Mouse (Mus musculus) limb, embryonic 11.5 days (tissue): ENCODE measurements around the gene Igfn1. TPM values are rescaled to one million over a fixed set of nuclear protein-coding genes. Genes with fewer than 3 reads are reported as not detected.

Experiments
- ATAC-seq: fragments of 200-750 bp; cut with Nextera tagmentation; 2 replicates; pipeline ENCODE4 v1.8.0; 2017; ENCODE audit warnings: low read depth; ENCODE audit not compliant: insufficient number of reproducible peaks, low FRiP score, low TSS enrichment
- DNase-seq: peaks from one replicate; pipeline ENCODE4 v3.0.0-alpha.2; 2015; ENCODE audit warnings: low spot score
- H3K27ac ChIP-seq: fragments of 300-500 bp; sonication (generic); replicated peaks from 2 replicates; pipeline ENCODE4 v1.5.1; 2014; ENCODE audit warnings: low read depth, mild to moderate bottlenecking, low read length
- H3K27me3 ChIP-seq: fragments of 300-500 bp; sonication (generic); 2 replicates; pipeline ENCODE4 v1.6.1; 2014; ENCODE audit warnings: mild to moderate bottlenecking, low read length, mixed read lengths; ENCODE audit not compliant: control insufficient read depth, insufficient read depth
- H3K36me3 ChIP-seq: fragments of 300-500 bp; sonication (generic); 2 replicates; pipeline ENCODE4 v1.6.1; 2014; ENCODE audit warnings: mild to moderate bottlenecking, low read length, moderate library complexity, mixed read lengths; ENCODE audit not compliant: control insufficient read depth, insufficient read depth
- H3K4me1 ChIP-seq: fragments of 300-500 bp; sonication (generic); 2 replicates; pipeline ENCODE4 v1.6.1; 2014; ENCODE audit warnings: low read length, mixed read lengths; ENCODE audit not compliant: control insufficient read depth, insufficient read depth
- H3K4me2 ChIP-seq: fragments of 300-500 bp; sonication (generic); 2 replicates; pipeline ENCODE4 v1.6.1; 2014; ENCODE audit warnings: low read depth, mild to moderate bottlenecking, moderate library complexity; ENCODE audit not compliant: severe bottlenecking
- H3K4me3 ChIP-seq: fragments of 300-500 bp; sonication (generic); 2 replicates; pipeline ENCODE4 v1.5.1; 2014; ENCODE audit warnings: low read depth, low read length
- H3K9ac ChIP-seq: fragments of 300-500 bp; sonication (generic); 2 replicates; pipeline ENCODE4 v1.6.1; 2014; ENCODE audit warnings: mild to moderate bottlenecking, low read length
- H3K9me3 ChIP-seq: fragments of 300-500 bp; sonication (generic); 2 replicates; pipeline ENCODE4 v1.6.1; 2016; ENCODE audit warnings: low read length; ENCODE audit not compliant: control insufficient read depth
- WGBS: fragments of 180-500 bp; shearing (Covaris S2); extraction: QIAGEN DNeasy Blood & Tissue Kit; methylation state at CpG from one replicate; pipeline ENCODE4 v1.1.7; 2014; 5-methylcytosine and 5-hydroxymethylcytosine counted together
- polyA plus RNA-seq: library from polyadenylated mRNA; unstranded; fragments of >200 nt; fragmentation: Nextera tagmentation; extraction: Ambion mirVana; gene quantifications from 2 replicates; pipeline ENCODE4 v1.2.1, GENCODE M21; 2014

Igfn1 gene
- polyA plus RNA-seq, 1 experiment from 2014 or later, result 0.13 TPM

DNA sequence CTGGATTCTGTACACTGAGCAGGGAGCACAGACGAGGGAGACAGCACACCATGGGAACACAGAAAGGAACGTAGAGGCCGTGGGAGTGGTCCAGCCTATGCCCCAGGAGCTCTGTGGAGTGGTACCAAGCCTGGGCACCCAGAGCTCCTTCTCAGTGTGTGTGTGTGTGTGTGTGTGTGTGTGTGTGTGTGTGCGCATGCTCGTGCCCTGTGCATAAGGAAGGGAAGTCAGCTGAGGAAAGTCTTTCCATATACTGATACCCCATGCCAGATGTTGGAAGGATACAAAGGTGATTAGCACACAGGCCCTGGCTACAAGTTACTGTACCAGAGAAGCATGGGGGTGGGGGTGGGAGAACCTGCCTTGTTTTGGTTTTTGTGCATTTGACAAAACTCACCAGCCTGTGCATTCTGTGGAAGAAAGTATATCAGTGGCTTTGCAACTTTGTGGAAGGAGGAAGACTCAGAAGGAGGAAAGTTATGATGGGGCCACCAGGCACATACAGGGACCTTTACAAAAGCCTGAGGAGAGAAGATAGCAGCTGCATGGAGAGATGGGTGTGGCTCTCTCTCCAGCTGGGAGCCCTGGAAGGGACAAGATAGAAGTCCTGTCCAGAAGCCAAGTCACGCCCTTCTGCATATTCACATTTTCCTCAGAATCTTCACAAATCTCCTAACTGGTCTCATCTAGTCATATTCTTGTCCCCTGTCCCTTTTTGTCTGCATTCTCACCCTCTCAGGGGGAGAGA lies 64.7 kb downstream of the Igfn1 start:
- no peaks in the 10 kb centered on the region for H3K4me1 ChIP-seq

DNA sequence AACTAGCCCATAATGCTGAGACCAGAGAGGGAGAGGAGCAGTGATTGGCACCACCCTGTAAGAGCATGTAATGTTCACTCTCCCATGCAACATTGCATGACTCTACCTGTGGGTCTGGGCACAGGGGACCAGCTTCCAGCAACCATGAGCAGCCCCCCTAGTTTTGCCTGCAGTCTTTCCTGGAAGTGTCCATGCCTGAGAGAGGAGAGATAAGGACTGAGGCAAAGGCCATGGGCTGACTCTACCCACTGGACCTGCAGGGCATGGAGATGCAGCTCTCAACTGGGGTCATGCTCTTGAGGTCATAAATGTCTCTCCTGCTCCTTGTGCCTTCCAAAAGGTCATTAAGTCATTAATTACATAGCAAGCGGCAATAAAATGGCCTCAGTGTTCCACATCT lies 70.1 kb downstream of the Igfn1 start:
- Histone ChIP-seq H3K27ac (no peak overlapping the region), H3K27me3 (no peaks in the 10 kb centered on the region), H3K4me2 (no peak overlapping the region), H3K36me3 (no peaks in the 10 kb centered on the region), H3K4me1 (no peaks in the 10 kb centered on the region), H3K4me3 (no peak overlapping the region), H3K9me3 (no peaks in the 10 kb centered on the region), H3K9ac (no peak overlapping the region)
- 39% methylated on average over 1 of the region's 1 CpGs for WGBS
- no peak for ATAC-seq
- no peak for DNase-seq

More for the DNA sequence above, 64.7 kb downstream of the Igfn1 start:
- Histone ChIP-seq H3K36me3 (no peaks in the 10 kb centered on the region), H3K4me3 (no peak overlapping the region), H3K27me3 (no peaks in the 10 kb centered on the region), H3K27ac (no peak overlapping the region), H3K4me2 (no peak overlapping the region), H3K9ac (no peak overlapping the region), H3K9me3 (no peaks in the 10 kb centered on the region)
- DNase-seq (no peak), ATAC-seq (no peak)
- WGBS, result 59% methylated on average over 6 of the region's 6 CpGs

DNA sequence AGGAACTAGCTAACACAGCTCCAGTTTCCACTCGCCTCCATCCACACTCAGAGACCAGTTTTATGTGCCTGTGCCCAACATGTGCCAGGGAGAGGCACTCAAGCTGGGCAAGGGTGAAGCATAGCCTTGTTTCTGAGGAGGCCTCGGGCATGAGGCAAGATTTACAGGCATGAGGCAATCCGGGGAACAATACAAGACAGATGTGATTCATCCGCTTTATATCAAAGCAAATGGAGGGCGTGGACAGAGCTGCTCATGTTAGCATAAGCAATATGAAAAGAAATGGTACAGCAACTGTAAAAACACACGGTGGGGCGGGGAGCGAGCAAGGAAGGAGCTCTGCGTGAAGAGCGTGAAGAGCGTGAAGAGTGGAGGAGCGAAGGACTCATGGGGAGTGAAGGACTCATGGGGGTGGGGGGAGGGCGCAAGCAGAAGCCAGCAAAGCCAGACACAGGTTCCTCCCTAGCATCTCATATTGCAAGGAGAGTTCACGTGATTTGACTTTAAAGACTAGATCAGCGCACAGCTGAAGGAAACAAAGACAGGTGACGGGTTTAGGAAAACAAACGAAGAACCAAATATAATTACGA lies 72.3 kb downstream of the Igfn1 start:
- DNase-seq (no peak), ATAC-seq (no peak)
- WGBS, result 79% methylated on average over 18 of the region's 18 CpGs
- no peaks in the 10 kb centered on the region for H3K36me3 ChIP-seq
- H3K27ac ChIP-seq, result no peak overlapping the region
- H3K4me2 ChIP-seq, result no peak overlapping the region
- H3K9ac ChIP-seq, result no peak overlapping the region
- H3K27me3 ChIP-seq, result no peaks in the 10 kb centered on the region
- no peaks in the 10 kb centered on the region for H3K9me3 ChIP-seq
- H3K4me3 ChIP-seq, result no peak overlapping the region
- H3K4me1 ChIP-seq, result no peaks in the 10 kb centered on the region

DNA sequence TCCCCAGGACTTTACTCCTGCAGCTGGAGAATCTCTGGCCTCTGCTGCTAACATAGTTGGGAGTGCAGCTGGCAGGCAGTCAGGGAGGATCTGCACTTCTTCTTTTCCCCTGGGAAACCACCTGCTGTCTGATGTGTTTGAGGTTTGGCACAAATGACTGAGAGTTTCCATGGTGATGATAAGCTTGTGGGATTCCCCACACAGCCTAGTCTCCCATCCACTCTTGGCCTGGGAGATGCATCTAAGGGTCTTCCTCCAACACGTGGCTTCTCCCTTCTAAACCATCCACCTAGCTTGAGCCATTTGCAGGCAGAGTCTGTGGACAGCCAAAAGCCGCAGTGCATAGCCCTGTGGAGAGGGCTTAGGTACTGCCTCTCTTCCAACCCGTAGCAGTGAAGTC lies 76.3 kb downstream of the Igfn1 start:
- no peaks in the 10 kb centered on the region for H3K4me1 ChIP-seq
- no peak overlapping the region for H3K4me3 ChIP-seq
- no peak overlapping the region for H3K9ac ChIP-seq
- H3K9me3 ChIP-seq, result no peaks in the 10 kb centered on the region
- no peak overlapping the region for H3K27ac ChIP-seq
- DNase-seq (no peak), ATAC-seq (no peak)
- H3K4me2 ChIP-seq, result no peak overlapping the region
- H3K36me3 ChIP-seq, result no peaks in the 10 kb centered on the region
- no peaks in the 10 kb centered on the region for H3K27me3 ChIP-seq
- 50% methylated on average over 3 of the region's 3 CpGs for whole genome bisulfite sequencing

DNA sequence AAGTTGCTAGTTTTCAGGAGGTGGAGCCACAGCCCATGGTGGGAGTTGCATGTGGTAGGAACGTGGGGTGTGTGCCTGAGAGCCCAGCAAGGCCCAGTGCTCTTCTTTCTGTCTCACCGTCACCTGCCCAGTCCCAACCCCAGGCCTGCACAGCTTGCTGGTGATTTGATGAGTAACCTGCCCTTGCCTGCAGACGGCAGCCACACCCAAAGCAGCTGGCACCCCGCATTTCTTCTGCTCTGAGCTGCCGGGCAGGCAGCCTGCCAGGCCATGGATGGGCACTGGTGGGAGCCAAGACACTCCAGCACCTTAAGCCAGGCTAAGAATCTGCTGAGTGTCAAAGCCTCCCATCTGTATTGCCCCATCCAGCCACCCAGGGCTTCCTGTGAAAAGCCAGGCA lies 80.3 kb downstream of the Igfn1 start:
- H3K27me3 ChIP-seq, result peaks cover 10% of the 10 kb centered on the region; the same call in 1 of the 2 replicates
- WGBS, result 69% methylated on average over 5 of the region's 5 CpGs
- ATAC-seq (no peak), DNase-seq (no peak)
- no peaks in the 10 kb centered on the region for H3K9me3 ChIP-seq
- H3K4me3 ChIP-seq, result no peak overlapping the region
- H3K36me3 ChIP-seq, result no peaks in the 10 kb centered on the region
- no peak overlapping the region for H3K9ac ChIP-seq
- H3K4me2 ChIP-seq, result no peak overlapping the region
- no peak overlapping the region for H3K27ac ChIP-seq
- no peaks in the 10 kb centered on the region for H3K4me1 ChIP-seq

DNA sequence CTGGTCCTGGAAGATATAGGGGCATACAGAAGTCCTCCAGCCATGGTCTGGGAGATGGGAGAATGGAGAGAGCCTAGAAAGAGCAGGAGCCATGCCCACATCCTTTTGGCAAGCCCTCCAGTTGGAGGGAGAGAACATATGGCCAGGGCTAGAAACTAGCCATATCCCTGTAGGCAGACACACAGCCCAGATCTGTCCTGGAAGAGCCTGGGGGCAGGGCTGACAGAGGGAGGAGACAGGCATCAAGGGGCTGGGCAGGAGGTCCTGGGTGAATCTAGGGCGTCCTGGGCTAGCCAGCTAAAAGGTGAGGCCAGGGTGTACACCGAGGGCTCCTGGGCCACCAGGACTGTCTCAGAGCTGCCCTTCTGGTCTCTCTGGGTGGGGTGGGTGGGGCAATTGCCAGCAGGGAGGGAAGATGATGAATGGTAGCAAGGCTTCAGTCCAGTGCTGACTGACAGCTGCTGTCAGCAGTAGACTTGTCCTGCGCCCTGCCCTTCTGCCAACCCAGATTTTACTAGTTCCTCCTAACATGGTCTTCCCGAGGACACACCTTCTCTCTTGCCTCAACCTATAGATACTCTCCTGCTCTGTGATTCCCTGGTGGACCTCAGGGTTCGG lies 81.7 kb downstream of the Igfn1 start:
- Histone ChIP-seq H3K36me3 (no peaks in the 10 kb centered on the region), H3K27me3 (peaks cover 20% of the 10 kb centered on the region), H3K4me2 (no peak overlapping the region), H3K4me3 (no peak overlapping the region), H3K4me1 (no peaks in the 10 kb centered on the region), H3K9ac (no peak overlapping the region), H3K9me3 (no peaks in the 10 kb centered on the region), H3K27ac (no peak overlapping the region)
- DNase-seq (no peak), ATAC-seq (no peak)
- 67% methylated on average over 5 of the region's 5 CpGs for WGBS

DNA sequence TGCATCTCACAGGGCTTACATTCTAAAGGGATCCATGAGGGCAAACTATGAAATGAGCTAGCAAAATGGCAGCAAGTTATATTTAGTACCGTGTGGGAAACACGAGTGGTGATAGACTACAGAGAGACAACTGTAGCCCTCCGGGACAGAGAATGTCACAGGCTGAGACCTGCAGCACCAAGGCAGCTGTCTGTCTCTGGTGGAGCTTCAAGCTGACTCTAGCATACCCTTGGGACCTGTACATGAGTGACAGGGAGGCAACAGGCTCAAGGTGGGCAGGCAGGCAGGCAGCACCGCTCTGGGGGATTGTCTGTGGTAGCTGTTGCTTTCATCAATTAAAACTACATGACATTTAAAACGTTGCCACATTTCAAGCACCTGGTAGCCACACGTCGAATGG lies 82.9 kb downstream of the Igfn1 start:
- peaks cover 5% of the 10 kb centered on the region; the same call in 1 of the 2 replicates for H3K4me1 ChIP-seq
- H3K4me3 ChIP-seq, result no peak overlapping the region
- ATAC-seq, result no peak
- H3K27me3 ChIP-seq, result peaks cover 31% of the 10 kb centered on the region
- H3K36me3 ChIP-seq, result no peaks in the 10 kb centered on the region
- H3K27ac ChIP-seq, result no peak overlapping the region
- H3K4me2 ChIP-seq, result no peak overlapping the region
- no peak overlapping the region for H3K9ac ChIP-seq
- no peaks in the 10 kb centered on the region for H3K9me3 ChIP-seq
- 74% methylated on average over 7 of the region's 7 CpGs for WGBS
- no peak for DNase-seq

DNA sequence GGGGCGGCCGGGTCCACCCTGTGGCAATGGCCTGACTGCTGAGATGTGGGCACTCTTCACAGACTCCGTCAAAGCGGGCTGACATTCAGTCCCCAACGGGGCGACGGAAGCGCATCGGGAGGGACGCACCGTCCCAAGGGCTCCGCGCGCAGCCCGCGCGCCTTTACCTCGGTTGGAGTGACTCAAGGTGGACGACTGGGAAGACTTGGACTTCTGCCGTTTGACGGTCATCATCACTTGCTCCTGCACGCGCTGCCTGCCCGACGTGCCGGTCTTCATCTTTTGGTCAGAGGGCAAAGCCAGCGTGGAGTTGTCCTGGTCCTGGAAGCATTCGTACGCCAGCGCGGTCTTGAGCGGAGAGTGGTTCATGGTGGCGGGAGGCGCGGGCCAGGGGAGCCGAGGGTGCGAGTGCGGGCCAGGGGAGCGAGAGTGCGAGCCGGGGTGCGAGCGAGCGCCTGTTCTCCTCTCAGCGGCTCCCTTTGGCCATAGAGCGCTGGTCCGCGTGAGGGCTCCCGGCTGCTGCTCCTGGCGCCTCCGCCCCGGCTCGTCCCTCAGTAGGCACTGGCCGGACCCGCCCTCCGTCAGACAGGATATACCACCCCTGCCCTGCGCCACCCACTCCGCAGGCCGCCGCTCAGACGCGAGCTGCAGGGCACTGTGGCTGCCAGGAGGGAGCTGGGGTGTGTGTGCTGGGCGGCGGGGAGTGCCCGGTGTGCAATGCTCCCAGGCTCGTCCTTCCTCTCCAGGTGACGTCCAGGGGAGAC lies 87.3 kb downstream of the Igfn1 start, which contains the start of gene Pkp1:
Gene Pkp1, minus strand, starts transcription at position 564 of the 764 bp plus-strand sequence.
- Histone ChIP-seq H3K27ac (no peak within 1 kb of the TSS), H3K4me2 (peak within 1 kb of the TSS; percentile 40), H3K9ac (no peak within 1 kb of the TSS), H3K4me1 (peaks cover 5% of the 10 kb centered on the region; the same call in 1 of the 2 replicates), H3K9me3 (no peaks in the 10 kb centered on the region), H3K36me3 (no peaks in the 10 kb centered on the region), H3K27me3 (peaks cover 57% of the 10 kb centered on the region), H3K4me3 (peak within 1 kb of the TSS; percentile 25)
- DNase-seq (peak; percentile 43), ATAC-seq (no peak)
- under 1% methylated on average over 65 of the region's 67 CpGs for WGBS
